In the genomic region with DNA sequence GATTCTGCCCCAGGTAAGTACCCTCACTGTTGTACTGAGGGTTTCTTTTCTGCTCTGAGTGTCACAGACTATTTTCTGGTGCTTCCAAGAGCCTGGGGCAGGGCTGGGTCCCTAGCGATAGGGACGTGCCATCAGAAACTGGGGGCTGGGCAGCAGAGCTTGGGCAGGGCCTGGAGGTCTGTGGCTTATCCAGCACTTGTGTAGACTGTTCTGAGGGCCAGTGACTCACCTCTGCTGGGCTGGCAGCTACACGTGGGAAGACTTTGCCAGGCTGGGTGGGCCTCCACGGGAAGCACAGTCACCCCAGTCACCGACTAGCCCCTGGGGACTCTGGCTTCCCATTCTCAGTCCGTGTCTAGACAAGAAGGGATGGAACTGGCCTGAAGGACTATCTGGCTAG, we compare ENCODE assay signal across 8 mouse cellular contexts. TPM values are rescaled to one million over a fixed set of nuclear protein-coding genes. Genes with fewer than 3 reads are reported as not detected.
DNase-seq lines count a peak whose midpoint lies in the region; ATAC-seq and TF ChIP-seq lines count a peak whose summit lies in the region.

No protein-coding gene starts in this region.

- peaks cover 16% of the 10 kb centered on the region for H3K4me1 ChIP-seq in embryonic facial prominence, embryonic 14.5 days (ENCODE audit: control insufficient read depth, insufficient read depth, low read length)
- peaks cover 18% of the 10 kb centered on the region for H3K4me1 ChIP-seq in hindbrain, embryonic 10.5 days (replicated peaks)

- H3K27me3 ChIP-seq in embryonic facial prominence, embryonic 14.5 days (replicated peaks; ENCODE audit: control insufficient read depth, insufficient read depth, low read length) = no peaks in the 10 kb centered on the region
- peaks cover 36% of the 10 kb centered on the region for H3K27me3 ChIP-seq in hindbrain, embryonic 10.5 days (ENCODE audit: insufficient read depth, poor library complexity, severe bottlenecking)

- H3K4me3 ChIP-seq in left cerebral cortex, adult 2 months = peak overlapping the region; percentile 75
- peak overlapping the region; percentile 68 for H3K4me3 ChIP-seq in embryonic facial prominence, embryonic 14.5 days (ENCODE audit: low read depth, low read length)
- peak overlapping the region; percentile 71 for H3K4me3 ChIP-seq in hindbrain, embryonic 10.5 days

- peak overlapping the region; percentile 73 for H3K9ac ChIP-seq in embryonic facial prominence, embryonic 14.5 days (ENCODE audit: low read depth, low read length)

- peak overlapping the region; percentile 81 for H3K27ac ChIP-seq in left cerebral cortex, adult 2 months
- no peak overlapping the region for H3K27ac ChIP-seq in embryonic facial prominence, embryonic 14.5 days (replicated peaks; ENCODE audit: low read depth, low read length)
- H3K27ac ChIP-seq in hindbrain, embryonic 10.5 days = 0 out of 2 replicates have a peak overlapping the region, but pooled peaks have one; percentile 84

- H3K36me3 ChIP-seq in embryonic facial prominence, embryonic 14.5 days (ENCODE audit: control insufficient read depth, insufficient read depth, low read length) = no peaks in the 10 kb centered on the region
- H3K36me3 ChIP-seq in hindbrain, embryonic 10.5 days = no peaks in the 10 kb centered on the region

- H3K4me2 ChIP-seq in embryonic facial prominence, embryonic 14.5 days (ENCODE audit: low read depth, low read length) = peak overlapping the region; percentile 86

- no peak for ATAC-seq in embryonic facial prominence, embryonic 14.5 days (ENCODE audit: low read depth)

- H3K9me3 ChIP-seq in embryonic facial prominence, embryonic 14.5 days (ENCODE audit: control insufficient read depth, low read length) = no peaks in the 10 kb centered on the region
- H3K9me3 ChIP-seq in hindbrain, embryonic 10.5 days = no peaks in the 10 kb centered on the region

- no peak for DNase-seq in left cerebral cortex, adult 2 months (ENCODE audit: extremely low spot score in 1 of 2, low spot score in 2 of 2)
- no peak for DNase-seq in left cerebral cortex, adult 8-10 months (ENCODE audit: low spot score in 2 of 2)
- no peak for DNase-seq in embryonic facial prominence, embryonic 14.5 days (ENCODE audit: low spot score)
- DNase-seq in hindbrain, embryonic 10.5 days (ENCODE audit: low spot score) = no peak
- DNase-seq in lung, postnatal 14 days = peak; percentile 44
- DNase-seq in adrenal gland, postnatal 25 days = no peak
- no peak for DNase-seq in embryo, embryonic 11 days
- DNase-seq in adrenal gland, postnatal 36 days = no peak

- WGBS in embryonic facial prominence, embryonic 14.5 days = 48% methylated on average over 6 of the region's 6 CpGs
- 62% methylated on average over 6 of the region's 6 CpGs for WGBS in hindbrain, embryonic 10.5 days

- intact Hi-C loops in left cerebral cortex, adult 2 months (cut with DNase I) = loop anchor here (5.0 kb wide), 1 partner anchor 160 kb away; a partner anchor contains a TSS

- TF ChIP-seq CTCF in left cerebral cortex, adult 2 months (IDR thresholded peaks at IDR 0.05) = no peak

RNA-seq across cellular contexts. Expression of a gene that starts 0.9 kb away (rescaled TPM):
- total RNA-seq in left cerebral cortex, adult 2 months (2021) = 10 to 100 TPM; 26.6 to 28.1 TPM
- total RNA-seq in left cerebral cortex, adult 8-10 months (2022) = 10 to 100 TPM; 25.9 to 28.5 (median 27.1) TPM
- 15.6 and 20.9 TPM in 2 replicates for polyA plus RNA-seq in embryonic facial prominence, embryonic 14.5 days (2014; fragmentation: Nextera tagmentation; extraction: Ambion mirVana)
- 6.7 and 8.1 TPM in 2 replicates for polyA plus RNA-seq in hindbrain, embryonic 10.5 days (2016; fragmentation: Nextera tagmentation; extraction: Ambion mirVana)
- 9.5 and 15.1 TPM in 2 replicates for total RNA-seq in adrenal gland, postnatal 25 days (2021)
- total RNA-seq in adrenal gland, postnatal 36 days (2021) = 10 to 100 TPM in 1 of 2 experiments, 1 to 10 TPM in 1; 9.4 to 23.4 TPM

RNA-seq across cellular contexts. Expression of a gene that starts 40.8 kb away (rescaled TPM):
- 1 to 10 TPM; 9.4 TPM for total RNA-seq in left cerebral cortex, adult 2 months (2021)
- total RNA-seq in left cerebral cortex, adult 8-10 months (2022) = 10 to 100 TPM in 2 of 4 experiments, 1 to 10 TPM in 2; 9.2 to 12.7 (median 11.1) TPM
- polyA plus RNA-seq in embryonic facial prominence, embryonic 14.5 days (2014; fragmentation: Nextera tagmentation; extraction: Ambion mirVana) = 48.1 and 54.4 TPM in 2 replicates
- 39.7 and 39.8 TPM in 2 replicates for polyA plus RNA-seq in hindbrain, embryonic 10.5 days (2016; fragmentation: Nextera tagmentation; extraction: Ambion mirVana)
- 3.5 and 5.8 TPM in 2 replicates for total RNA-seq in adrenal gland, postnatal 25 days (2021)
- total RNA-seq in adrenal gland, postnatal 36 days (2021) = 1 to 10 TPM; 5.6 to 6.6 TPM

RNA-seq across cellular contexts. Expression of a gene that starts 40.8 kb away (rescaled TPM):
- total RNA-seq in left cerebral cortex, adult 2 months (2021) = under 1 TPM; 0.49 to 0.75 TPM
- 1 to 10 TPM; 1.1 to 2.3 (median 1.2) TPM for total RNA-seq in left cerebral cortex, adult 8-10 months (2022)
- polyA plus RNA-seq in embryonic facial prominence, embryonic 14.5 days (2014; fragmentation: Nextera tagmentation; extraction: Ambion mirVana) = 1.5 and 2.2 TPM in 2 replicates
- 1.8 TPM in 2 replicates for polyA plus RNA-seq in hindbrain, embryonic 10.5 days (2016; fragmentation: Nextera tagmentation; extraction: Ambion mirVana)
- 0.97 TPM in 1 of 2 replicates, not detected in the other for total RNA-seq in adrenal gland, postnatal 25 days (2021)
- total RNA-seq in adrenal gland, postnatal 36 days (2021) = under 1 TPM; 0.16 to 0.36 TPM

RNA-seq across cellular contexts. Expression of a gene that starts 59.3 kb away (rescaled TPM):
- 100 to 1,000 TPM; 109 to 121 TPM for total RNA-seq in left cerebral cortex, adult 2 months (2021)
- total RNA-seq in left cerebral cortex, adult 8-10 months (2022) = 100 to 1,000 TPM; 123 to 134 (median 128) TPM
- polyA plus RNA-seq in embryonic facial prominence, embryonic 14.5 days (2014; fragmentation: Nextera tagmentation; extraction: Ambion mirVana) = 23.4 and 28.4 TPM in 2 replicates
- 180 and 207 TPM in 2 replicates for polyA plus RNA-seq in hindbrain, embryonic 10.5 days (2016; fragmentation: Nextera tagmentation; extraction: Ambion mirVana)
- 1,800 and 1,888 TPM in 2 replicates for total RNA-seq in adrenal gland, postnatal 25 days (2021)
- 1,000 to 10,000 TPM; 1,648 to 1,771 TPM for total RNA-seq in adrenal gland, postnatal 36 days (2021)
